Mouse (Mus musculus) adrenal gland, postnatal 14 days (tissue): ENCODE data around the gene Pou2f1. TPM values are rescaled to one million over a fixed set of nuclear protein-coding genes. Genes with fewer than 3 reads are reported as not detected.
A peak's percentile ranks its signal among the peaks of the same experiment; 100 is the strongest.

ENCODE experiments used
- DNase-seq: peaks from one replicate; pipeline ENCODE4 v3.0.0; 2021; ENCODE audit warnings: mixed read lengths
- total RNA-seq: library from RNA; stranded (reverse); gene quantifications from 2 replicates; pipeline ENCODE4 v1.2.3, GENCODE M21; 2021

Gene Pou2f1
- total RNA-seq, 1 experiment from 2014 or later, result 15.0 TPM

GRCm38 (mm10) chr1:165844956-165845355 lies 157.5 kb downstream of the Pou2f1 start:
- peak; percentile 53 for DNase-seq

GRCm38 (mm10) chr1:165844466-165844951 lies 158.0 kb downstream of the Pou2f1 start:
- DNase-seq, result peak; percentile 39

GRCm38 (mm10) chr1:165843586-165843985 lies 158.9 kb downstream of the Pou2f1 start:
- no peak for DNase-seq

GRCm38 (mm10) chr1:165842170-165842569 lies 160.3 kb downstream of the Pou2f1 start:
- DNase-seq, result no peak

- peak; percentile 21 for DNase-seq
These were observed 161.8 kb downstream of the Pou2f1 start for GRCm38 (mm10) chr1:165840548-165841230.

GRCm38 (mm10) chr1:165839201-165839600 lies 163.3 kb downstream of the Pou2f1 start:
- no peak for DNase-seq

GRCm38 (mm10) chr1:165837546-165837945 lies 164.9 kb downstream of the Pou2f1 start:
- no peak for DNase-seq

GRCm38 (mm10) chr1:165836461-165836860 lies 166.0 kb downstream of the Pou2f1 start:
- peak; percentile 39 for DNase-seq

GRCm38 (mm10) chr1:165834633-165834975 lies 167.9 kb downstream of the Pou2f1 start:
- DNase-seq, result no peak

- no peak for DNase-seq
These were observed 168.4 kb downstream of the Pou2f1 start for GRCm38 (mm10) chr1:165833910-165834632.

- no peak for DNase-seq
These were observed 169.2 kb downstream of the Pou2f1 start for GRCm38 (mm10) chr1:165833244-165833643.

- DNase-seq, result no peak
These were observed 172.6 kb downstream of the Pou2f1 start for GRCm38 (mm10) chr1:165829890-165830289.

GRCm38 (mm10) chr1:165828615-165829014 lies 173.9 kb downstream of the Pou2f1 start:
- DNase-seq, result no peak

GRCm38 (mm10) chr1:165828173-165828572 lies 174.3 kb downstream of the Pou2f1 start:
- DNase-seq, result no peak

- no peak for DNase-seq
These were observed 180.4 kb downstream of the Pou2f1 start for GRCm38 (mm10) chr1:165822031-165822430.

GRCm38 (mm10) chr1:165819147-165819546 lies 183.3 kb downstream of the Pou2f1 start:
- DNase-seq, result no peak

- DNase-seq, result no peak
These were observed 184.2 kb downstream of the Pou2f1 start for GRCm38 (mm10) chr1:165818145-165818860.

GRCm38 (mm10) chr1:165817264-165817663 lies 185.2 kb downstream of the Pou2f1 start:
- no peak for DNase-seq

- no peak for DNase-seq
These were observed 186.1 kb downstream of the Pou2f1 start for GRCm38 (mm10) chr1:165816391-165816790.
